Mouse (Mus musculus): ENCODE data around the gene Rabl6.

Rabl6 gene

GRCm38 (mm10) chr2:25596765-25597510, 11.4 kb downstream of the Rabl6 start:
- DNase-seq (ENCODE audit: low read depth, low spot score) = no peak

- DNase-seq (ENCODE audit: low read depth, low spot score) = no peak
Observed at GRCm38 (mm10) chr2:25591863-25592262, 16.5 kb downstream of the Rabl6 start.

- no peak for DNase-seq (ENCODE audit: low read depth, low spot score)
Observed at GRCm38 (mm10) chr2:25588227-25588907, 20.0 kb downstream of the Rabl6 start.

GRCm38 (mm10) chr2:25587290-25587689, 21.0 kb downstream of the Rabl6 start:
- no peak for DNase-seq (ENCODE audit: low read depth, low spot score)

- DNase-seq (ENCODE audit: low read depth, low spot score) = no peak
Observed at GRCm38 (mm10) chr2:25585601-25586000, 22.7 kb downstream of the Rabl6 start.

GRCm38 (mm10) chr2:25584856-25585255, 23.5 kb downstream of the Rabl6 start:
- DNase-seq (ENCODE audit: low read depth, low spot score) = no peak

GRCm38 (mm10) chr2:25584152-25584551, 24.2 kb downstream of the Rabl6 start:
- no peak for DNase-seq (ENCODE audit: low read depth, low spot score)

- no peak for DNase-seq (ENCODE audit: low read depth, low spot score)
Observed at GRCm38 (mm10) chr2:25583571-25583970, 24.8 kb downstream of the Rabl6 start.

- DNase-seq (ENCODE audit: low read depth, low spot score) = no peak
Observed at GRCm38 (mm10) chr2:25583120-25583481, 25.2 kb downstream of the Rabl6 start.

GRCm38 (mm10) chr2:25582466-25583119, 25.7 kb downstream of the Rabl6 start:
- no peak for DNase-seq (ENCODE audit: low read depth, low spot score)

- no peak for DNase-seq (ENCODE audit: low read depth, low spot score)
Observed at GRCm38 (mm10) chr2:25581901-25582301, 26.4 kb downstream of the Rabl6 start.

GRCm38 (mm10) chr2:25581294-25581864, 26.9 kb downstream of the Rabl6 start, which contains the start of gene Ajm1:
Gene Ajm1, minus strand, starts transcription at chr2:25581757.
- peak; percentile 53 for DNase-seq (ENCODE audit: low read depth, low spot score)

GRCm38 (mm10) chr2:25580621-25581101, 27.7 kb downstream of the Rabl6 start:
- DNase-seq (ENCODE audit: low read depth, low spot score) = no peak

- no peak for DNase-seq (ENCODE audit: low read depth, low spot score)
Observed at GRCm38 (mm10) chr2:25579737-25580460, 28.4 kb downstream of the Rabl6 start.

GRCm38 (mm10) chr2:25578796-25579736, 29.3 kb downstream of the Rabl6 start:
- no peak for DNase-seq (ENCODE audit: low read depth, low spot score)

GRCm38 (mm10) chr2:25577951-25578795, 30.1 kb downstream of the Rabl6 start:
- no peak for DNase-seq (ENCODE audit: low read depth, low spot score)

- DNase-seq (ENCODE audit: low read depth, low spot score) = no peak
Observed at GRCm38 (mm10) chr2:25576965-25577891, 31.1 kb downstream of the Rabl6 start.

Measured in retina, postnatal 7 days (tissue).